Mouse (Mus musculus): ENCODE data around the gene Bsnd.

The Bsnd gene

DNA sequence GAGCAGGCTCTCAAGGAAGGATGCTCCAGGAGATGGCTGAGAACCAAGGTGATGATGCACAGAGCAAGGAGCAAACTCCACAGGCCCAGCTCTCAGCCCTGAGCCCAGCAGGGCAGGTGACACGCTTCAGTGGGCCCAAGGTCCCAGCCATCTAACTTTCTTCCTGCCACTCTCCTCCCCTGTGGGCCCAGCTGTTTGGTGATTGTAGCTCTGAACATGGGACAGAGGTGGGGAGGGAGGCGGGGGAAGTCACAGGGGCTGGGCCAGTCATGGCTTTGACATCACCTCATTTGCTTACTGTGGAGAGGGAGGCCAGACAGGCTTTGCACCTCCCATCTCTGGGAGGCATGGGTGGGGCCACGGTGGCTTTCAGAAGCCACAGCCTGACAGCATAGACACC lies at the start of gene Bsnd:
Gene Bsnd (minus strand): TSS at position 168 of the 400 bp plus-strand sequence.
- DNase-seq = no peak

DNA sequence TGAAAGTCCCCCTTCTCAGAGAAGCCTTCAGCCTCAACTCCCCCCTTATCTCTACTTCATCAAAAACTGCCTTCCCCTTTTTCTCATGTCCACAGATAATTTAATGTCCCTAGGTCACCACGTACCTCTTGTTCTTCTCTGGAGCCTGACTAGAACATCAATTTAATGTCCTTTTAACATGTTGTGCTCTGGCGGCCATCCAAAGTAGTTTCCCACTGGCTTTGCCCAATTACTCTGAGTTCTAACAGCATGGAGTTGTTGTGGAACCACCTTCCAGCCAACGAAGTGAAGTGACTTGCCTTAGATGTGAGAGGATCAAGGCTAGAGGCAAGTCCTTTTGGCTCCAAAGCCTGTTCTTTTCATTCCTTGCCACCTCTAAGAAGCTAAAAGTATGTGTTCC lies 49.4 kb upstream of the Bsnd start:
- DNase-seq = no peak

DNA sequence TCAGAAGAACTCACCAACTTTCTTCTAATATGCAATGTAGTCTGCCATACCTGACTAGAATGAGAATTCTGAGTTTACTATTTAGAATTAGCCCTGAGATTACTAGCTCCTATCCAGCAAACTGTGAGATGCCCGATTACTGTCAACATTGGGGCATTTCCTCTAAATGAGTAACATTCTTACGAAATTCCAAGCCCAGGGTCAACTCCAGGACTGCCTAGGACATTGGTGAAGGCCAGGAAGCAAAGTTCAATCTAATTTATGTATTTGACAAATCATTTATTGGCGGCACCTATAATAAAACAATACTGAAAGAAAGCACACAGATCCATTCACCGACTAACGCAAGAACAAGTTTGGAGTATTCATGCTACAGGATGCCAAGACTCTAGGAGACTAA lies 47.7 kb upstream of the Bsnd start:
- DNase-seq = no peak

DNA sequence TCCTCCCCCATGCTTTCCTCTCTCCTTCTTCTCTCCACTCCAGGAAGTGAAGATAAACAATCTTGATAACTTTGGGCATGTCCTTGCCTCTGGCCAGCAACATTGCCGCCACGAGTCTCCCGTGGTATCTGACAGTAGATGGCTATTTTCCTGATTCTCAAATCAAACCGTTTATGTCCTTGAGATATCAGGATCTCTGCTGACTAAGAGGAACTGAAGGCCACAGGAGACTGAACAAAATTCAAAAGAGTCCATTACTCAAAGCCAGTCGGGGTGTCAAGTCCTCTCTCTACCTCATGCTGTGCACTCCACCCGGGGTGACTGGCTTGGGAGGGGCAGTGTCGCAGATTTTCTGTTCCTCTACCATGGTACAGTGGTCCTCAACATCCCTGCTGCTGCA lies 42.2 kb upstream of the Bsnd start:
- DNase-seq = no peak

DNA sequence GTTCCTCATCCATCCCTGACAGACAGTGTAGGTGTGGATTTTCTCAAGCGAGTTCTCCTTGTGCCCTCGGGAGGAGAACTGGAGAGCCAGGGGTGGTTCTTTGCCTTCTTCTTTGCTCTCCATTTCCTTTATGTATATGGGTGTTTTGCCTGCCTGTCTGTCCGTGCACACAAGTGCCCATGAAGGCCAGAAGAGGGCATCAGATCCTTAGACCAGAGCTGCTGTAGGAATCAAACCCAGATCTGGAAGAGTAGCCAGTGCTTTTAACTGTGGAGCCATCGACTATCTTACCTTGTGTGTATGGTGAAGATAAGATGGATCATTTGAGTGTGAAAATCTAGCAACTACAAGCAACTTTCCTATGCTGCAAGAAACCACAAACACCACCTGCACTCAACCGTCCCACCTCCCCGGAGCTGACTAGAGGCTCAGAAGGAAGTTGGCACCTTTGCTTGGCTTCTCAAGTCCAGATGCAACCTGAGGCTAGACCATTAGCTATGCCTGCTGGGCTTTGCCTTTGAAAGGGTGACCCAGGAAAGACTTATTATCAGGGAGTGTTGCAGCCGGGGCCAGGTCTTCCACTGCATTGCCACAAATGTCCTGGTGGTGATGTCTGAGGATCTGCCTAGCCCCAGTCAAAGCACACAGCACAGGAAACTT lies 41.5 kb upstream of the Bsnd start:
- peak; percentile 58 to 70 for DNase-seq

DNA sequence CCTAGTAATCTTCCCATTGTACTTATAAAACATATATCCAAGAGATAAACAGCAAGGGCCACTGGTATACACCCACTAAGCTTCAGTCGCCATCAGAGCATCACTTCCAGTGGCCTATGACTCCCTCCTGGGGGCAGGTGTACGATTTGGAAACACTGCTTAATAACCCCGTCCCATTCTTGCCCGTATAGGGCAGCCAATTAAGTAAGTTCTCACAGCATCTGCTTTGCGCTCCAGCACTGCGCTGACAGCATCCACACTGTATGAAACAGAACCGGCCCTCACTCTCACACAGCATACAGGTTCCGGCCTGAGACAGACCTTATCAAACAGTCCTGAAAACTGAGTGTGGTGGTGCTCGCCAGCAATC lies 38.0 kb upstream of the Bsnd start:
- peak in 1 of 2 experiments; percentile 10 for DNase-seq

DNA sequence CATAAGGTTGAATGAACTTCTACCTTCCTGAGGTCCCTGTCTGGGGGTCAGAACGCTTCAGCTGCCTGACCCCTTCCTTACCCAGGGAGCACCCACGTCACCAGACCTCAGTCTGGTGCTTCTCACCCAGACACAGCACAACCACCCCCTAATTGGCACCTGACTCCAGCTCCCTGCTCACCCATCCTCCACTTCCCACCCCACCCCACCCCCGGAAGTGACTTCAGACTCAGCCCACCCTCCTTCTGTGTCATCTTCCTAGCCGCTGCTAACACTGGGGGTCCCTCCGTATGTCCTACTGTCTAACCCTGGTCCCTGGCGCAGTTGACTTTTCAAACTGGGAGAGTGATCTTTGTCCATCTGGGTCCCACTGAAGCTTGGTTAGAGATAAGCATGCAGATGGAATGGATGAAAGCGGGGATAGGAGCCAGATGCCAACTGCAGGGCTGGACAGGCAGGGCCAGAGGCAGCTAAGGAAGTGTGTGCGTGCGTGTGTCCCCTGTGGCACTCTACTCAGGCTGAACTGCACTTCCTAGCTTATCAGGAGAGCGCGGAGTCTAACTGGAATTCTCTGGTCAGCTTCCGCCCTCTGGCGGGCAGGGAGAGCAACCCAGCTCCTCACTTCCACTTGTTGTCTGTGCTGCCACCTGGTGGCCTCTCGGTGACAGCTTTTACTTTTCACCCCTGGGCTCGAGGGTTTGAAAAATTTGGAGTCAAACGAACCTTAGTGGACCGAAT lies 37.5 kb upstream of the Bsnd start:
- peak; percentile 84 to 86 for DNase-seq

DNA sequence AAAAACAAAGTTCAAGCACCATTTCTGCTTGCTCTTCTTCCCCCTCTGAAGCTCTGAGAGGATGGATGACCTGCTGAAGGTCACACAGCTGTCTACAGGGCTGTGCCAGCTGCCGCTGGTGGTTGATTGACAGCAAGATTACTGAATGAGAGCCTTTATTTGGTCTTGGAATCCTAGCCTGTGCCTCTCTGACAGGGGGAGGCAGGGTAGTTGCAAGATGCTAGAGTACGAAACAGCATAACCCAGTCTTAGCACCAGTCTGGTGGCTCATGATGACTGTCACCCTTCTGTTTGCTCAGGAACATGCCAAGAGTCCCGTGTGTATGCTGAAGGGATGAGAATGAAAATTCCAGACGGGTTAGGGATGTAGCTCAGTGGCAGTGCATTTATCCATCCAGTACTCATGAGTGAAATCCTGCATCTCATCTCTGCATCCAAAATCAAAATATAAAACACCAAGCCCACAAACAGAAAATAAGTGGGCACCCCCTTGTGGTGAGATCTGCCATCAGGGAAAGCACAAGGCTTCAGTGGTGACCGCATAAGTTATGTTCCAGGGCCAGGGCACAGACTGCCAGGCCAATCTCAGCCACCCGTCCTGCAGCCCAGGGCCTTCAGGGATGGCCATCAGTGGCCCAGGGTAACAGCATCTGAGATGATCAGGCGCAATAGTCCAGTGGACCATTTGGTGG lies 35.9 kb upstream of the Bsnd start:
- DNase-seq = peak in 1 of 2 experiments; percentile 16

DNA sequence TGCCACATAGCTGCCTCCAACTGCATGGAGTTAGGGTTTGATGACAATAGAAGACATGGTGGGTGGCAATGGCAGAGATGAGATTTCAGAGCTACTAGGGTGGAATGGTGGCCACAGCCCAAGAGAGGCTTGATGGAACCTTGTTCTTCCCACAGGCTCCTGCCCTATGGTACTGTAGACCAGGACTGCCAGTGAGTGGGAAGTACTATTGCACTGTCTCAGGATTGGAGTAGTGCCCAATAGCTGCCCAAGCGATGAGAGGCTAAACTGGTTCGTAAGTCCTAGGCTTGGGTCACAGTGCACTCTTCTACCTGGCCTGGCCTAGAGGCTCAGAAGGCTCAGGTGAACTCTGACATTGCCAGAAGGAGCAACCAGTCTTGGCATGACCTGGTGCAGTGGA lies 32.9 kb upstream of the Bsnd start:
- DNase-seq = no peak

DNA sequence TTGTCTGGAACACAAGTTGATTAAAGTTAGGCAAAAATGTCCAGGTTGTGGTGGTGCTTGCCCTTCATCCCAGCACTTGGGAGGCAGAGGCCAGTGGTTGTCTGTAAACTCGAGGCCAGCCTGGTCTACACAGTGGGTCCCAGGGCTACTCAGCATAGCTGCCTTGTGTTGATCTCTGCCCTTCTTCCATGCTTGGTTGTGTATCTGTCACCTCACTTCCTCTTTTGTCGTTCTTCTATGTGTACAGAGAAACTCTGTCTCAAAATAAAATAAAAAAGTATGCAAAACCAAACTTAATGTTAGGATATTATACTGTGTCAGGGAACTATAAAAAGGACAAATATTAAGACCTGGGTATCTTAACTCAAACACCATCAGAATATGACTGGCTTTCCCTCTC lies 32.0 kb upstream of the Bsnd start:
- DNase-seq = no peak

DNA sequence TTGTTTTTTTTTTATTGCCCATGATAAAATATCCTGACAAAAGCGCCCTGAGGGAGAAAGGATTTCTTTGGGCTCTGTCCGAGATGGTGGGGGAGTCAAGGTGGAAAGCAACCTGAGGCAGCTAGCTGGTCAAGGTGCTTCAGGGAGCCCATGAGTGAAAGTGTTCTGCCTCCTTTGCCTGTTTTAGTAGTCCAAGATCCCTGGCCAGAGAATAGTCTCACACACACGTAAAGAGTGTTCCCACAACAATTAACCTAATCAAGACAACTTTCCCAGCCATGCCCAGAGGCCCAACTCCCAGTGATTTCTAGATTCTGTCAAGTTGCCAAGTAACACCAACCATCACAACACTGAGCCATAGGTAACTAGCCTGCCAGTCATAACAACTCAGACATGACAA lies 30.5 kb upstream of the Bsnd start:
- DNase-seq = no peak

DNA sequence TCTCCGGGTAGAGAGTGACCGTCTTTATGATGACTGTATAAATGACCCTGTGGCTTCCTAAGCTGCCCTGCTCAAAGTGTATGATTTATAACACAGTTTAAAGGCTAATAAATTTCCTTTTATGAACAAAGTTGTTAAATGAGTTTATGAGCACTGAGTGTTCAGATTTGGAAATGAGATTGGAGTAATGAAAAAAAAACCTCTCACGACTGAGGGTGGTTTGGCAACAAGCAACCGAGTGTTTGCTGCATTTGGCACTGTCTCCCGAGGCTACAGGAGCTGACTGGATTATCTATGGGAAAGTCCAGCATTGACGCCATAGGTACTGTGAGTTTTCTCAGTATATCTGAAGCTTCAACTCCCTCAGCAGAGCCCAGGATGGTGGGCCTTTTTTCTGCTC lies 22.5 kb upstream of the Bsnd start:
- DNase-seq = no peak

DNA sequence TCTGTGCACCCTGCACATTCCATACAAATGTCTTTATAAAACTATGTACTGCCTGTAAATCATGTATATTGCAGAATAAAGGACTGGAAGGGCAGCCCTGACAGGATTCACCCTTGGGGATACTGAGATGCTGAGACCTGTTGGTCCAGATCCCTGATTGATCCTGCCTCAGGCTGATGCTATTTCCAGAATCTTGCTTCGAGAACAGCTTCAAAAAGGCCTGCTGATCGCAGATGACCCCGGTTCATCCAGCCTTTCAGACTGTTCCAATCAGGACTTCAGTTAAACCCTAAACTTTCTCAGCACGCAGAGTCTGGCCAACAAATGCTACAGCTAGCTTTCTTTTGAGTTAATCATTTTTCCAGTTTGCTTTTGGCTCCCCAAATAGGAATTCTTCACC lies 17.8 kb upstream of the Bsnd start:
- DNase-seq = no peak

DNA sequence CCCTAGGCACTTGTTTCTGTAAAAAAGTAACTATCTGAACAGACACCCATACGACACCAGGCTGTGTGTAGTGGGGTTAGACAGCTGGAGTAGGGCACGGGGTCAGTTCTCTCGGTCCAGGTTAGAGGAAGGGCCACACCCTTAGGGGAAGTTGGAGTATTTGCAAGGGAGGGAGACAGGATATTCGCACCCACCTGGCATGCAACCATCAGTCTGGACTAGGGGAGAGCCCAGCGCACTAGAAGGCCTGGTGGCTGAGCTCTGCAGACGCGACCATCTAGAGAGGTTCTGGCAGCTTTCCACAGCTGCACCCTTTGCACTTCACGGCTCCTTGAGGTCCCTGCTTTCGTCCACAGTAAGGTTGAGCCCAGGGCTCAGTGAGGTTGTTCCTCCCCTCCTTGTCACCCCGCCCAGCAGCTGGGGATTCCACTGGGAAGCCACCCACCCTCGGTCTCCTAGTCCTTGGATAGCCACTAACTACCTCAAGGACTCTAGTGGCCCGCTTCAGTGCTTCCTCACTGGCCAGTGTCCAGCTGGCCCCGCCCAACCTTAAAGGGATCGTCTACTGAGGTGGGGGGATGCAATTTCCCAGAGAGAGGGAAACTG lies 13.5 kb upstream of the Bsnd start:
- DNase-seq = no peak

DNA sequence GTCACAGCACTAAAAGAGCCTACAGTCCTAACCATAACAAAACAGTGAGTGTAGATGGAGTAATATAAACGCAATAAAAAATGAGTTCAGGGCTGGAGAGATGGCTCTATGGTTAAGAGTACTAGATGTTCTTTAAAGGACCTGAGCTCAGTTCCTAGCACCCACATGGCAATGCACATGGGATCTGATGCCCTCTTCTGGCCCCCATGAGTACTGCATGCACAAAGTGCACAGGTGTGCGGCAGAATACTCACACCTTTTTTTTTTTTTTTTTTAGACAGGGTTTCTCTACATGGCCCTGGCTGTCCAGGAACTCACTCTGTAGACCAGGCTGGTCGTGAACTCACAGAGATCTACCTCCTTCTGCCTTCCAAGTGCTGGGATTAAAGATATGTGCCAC lies 11.5 kb upstream of the Bsnd start:
- no peak for DNase-seq

DNA sequence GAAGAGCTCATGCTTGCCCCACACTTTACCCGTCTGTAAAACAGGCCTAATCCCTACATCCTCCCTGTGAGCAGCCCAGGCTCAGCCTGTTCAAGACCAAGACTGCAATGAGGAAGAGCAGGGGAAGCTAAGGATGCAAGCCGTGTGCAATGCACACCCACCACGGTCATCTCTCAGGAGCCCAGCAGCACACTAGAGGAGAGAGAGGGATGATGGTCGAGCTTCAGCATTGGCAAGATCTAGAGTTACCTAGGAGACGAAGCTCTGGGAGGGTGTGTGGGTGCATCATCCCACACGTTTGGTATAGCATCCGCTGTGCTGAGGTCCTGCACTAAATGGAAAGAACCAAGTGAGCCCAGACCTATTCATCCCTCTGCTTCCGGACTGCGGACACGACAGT lies 8.0 kb upstream of the Bsnd start:
- DNase-seq = no peak

DNA sequence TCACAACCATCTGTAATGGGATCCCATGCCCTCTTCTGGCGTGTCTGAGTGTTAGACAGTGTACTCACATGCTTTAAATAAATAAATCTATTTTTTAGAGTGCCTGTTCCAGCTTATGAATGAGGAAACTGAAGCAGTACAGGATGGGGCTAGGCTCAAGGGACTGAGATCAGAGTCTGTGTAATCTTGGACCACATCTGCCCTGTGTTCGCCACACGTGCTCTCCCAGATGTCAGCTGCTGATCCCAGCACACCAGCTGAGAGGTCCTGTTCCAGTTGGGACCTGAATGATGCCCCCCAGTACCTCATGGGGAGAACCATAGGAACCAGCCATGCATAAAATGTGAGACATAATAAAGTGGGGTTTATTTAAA lies 6.4 kb upstream of the Bsnd start:
- no peak for DNase-seq

DNA sequence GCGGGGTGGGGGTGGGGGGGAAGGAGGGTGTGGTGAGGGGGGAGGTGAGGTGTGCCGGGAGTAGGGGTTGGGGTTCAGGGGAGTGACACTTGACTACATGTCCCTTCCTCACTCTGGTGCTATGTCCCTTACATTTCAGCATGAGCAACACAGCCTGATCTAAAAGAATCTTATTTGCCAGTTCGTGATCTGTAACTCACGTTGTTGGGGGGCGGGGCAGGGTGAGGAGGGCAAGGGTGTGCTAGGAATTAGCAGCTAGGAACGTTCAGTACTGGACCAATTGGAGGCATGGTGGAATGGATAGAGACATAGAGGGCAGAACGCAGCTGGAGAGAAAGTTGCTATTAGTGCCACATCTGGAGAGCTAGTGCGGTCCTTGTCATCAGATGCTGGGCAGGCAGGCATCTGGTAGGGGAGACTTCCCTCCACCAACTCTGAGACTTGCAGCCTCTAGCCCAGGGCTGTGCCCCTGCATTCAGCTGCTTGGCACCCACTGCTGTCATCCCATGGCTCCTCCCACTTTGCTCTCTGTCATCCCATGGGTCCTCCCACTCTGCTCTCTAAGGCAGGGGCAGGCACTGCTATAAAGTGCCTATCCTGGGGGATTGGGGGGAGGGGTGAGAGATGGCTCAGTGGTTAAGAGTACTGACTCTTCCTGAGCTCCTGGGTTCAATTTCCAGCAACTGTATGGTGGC lies 5.8 kb upstream of the Bsnd start:
- no peak for DNase-seq

DNA sequence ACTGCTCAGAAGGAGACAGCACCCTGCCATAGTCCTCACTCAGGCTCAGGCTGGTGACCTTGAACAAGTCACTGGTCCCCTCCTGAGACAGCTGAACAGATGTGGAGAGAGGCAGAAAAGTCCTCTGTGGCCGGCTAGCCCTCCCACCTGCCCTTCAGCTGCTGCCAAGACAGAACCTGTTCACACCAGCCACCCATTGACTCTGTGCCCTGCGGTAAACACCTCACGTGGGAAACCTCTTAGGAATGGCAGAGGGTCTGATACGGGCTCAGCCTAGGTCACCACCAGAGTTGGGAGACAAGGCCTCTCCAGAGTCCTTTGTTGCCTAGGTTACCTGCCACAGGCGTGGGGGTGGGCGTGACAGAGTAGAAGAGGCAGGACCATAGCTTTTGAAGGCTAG lies 4.8 kb upstream of the Bsnd start:
- no peak for DNase-seq

DNA sequence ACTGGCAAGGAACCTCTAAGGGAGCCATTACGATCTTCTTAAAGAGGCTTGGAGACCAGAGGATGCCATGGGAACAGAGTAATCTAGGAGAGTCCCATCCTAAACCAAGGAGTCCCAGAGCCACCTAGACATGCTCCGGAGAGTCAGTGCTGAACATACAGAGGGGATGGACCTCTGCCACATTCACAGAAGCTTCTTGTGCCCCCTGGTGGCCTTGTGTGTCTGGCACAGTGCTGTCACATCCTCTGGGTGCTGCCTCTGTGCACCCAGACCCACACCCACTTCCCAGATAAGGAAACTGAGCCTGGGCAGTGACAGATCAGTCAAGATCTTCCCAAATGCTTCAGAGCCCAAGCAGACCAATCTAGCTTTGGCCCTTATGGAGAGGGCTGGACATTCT lies 1.6 kb upstream of the Bsnd start:
- peak; percentile 27 to 37 for DNase-seq

DNA sequence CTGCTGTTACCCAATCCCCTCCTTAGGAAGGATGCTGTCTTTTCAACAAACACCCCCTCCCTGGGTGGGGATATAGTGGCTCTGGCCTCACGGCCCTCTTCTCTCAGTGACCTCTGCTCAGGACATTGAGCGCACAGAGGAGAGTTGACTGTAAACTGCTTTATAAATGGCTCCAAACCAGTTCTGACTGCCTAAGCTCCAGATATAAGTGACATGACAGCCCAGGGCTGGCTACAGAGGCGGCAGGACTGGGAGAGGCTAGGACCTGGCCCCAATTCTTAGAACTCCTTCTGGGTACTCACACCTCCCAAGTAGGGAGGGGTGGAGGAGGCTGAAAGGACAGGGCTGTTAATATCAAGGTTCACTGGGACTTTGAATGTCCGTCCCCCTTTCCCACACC lies 1.5 kb downstream of the Bsnd start:
- DNase-seq = no peak

DNA sequence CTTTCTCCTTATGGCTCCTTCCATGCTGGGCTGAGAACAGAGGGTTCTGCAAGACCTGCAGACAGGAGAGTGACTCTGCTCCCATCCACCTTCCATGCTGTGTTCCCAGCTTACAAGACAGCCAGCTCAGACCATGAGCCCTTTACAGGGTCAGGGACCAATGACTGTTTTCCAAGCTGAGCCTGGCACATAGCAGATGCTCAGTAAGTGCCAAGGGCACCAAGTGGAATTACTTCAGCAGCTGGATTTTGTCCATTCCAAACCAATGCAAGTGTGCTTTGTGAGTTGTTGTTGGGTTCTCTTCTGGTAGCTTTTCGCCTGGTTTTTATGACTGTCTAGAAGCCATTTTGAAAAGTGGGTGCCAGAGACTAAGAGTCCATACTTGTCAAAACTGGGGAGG lies 8.3 kb downstream of the Bsnd start:
- DNase-seq = no peak

DNA sequence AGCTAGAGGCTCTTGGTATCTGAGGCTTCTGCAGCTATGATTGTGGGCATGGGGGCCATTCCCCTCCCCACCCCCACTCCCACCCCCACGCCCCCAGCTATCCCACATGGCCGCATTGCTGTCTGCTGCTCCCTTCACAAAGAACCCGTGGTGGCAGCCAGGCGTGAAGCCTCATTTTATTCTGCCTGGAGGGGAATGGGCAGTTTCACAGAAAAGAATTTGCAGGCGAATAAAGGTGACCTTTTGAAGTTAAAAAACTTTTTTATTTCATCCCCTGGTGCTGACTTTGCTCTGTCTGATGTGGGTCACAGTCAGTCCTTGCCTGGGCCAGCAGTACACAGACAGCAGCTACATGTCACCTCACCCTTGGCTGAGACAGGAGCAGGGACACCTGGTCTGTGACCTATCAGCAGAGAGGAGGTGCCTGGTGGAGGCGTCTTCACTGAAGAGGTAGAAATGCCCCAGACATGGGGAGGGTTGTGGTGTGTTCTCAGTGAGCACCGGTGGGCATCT lies 8.8 kb downstream of the Bsnd start:
- no peak for DNase-seq
